Mouse (Mus musculus): ENCODE data around the gene 4930578C19Rik. TPM values are rescaled to one million over a fixed set of nuclear protein-coding genes. Genes with fewer than 3 reads are reported as not detected.

4930578C19Rik gene
- polyA plus RNA-seq (2016; fragmentation: Nextera tagmentation; extraction: Ambion mirVana) = 0.58 and 0.98 TPM in 2 replicates

- Histone ChIP-seq H3K27me3 (no peaks in the 10 kb centered on the region), H3K4me3 (no peak within 1 kb of the TSS), H3K27ac (no peak within 1 kb of the TSS), H3K9ac (no peak within 1 kb of the TSS), H3K4me2 (replicated peaks) (no peak within 1 kb of the TSS), H3K9me3 (no peaks in the 10 kb centered on the region), H3K4me1 (no peaks in the 10 kb centered on the region), H3K36me3 (no peaks in the 10 kb centered on the region)
- no peak for ATAC-seq (ENCODE audit: insufficient number of reproducible peaks, insufficient read depth, low FRiP score, low TSS enrichment)
- WGBS = 78% methylated on average over 8 of the region's 8 CpGs
Observed at GRCm38 (mm10) chrX:18461198-18461601, at the start of gene 4930578C19Rik. TSS of gene 4930578C19Rik (minus strand) at chrX:18461397.

GRCm38 (mm10) chrX:18467690-18468089, 6.5 kb upstream of the 4930578C19Rik start:
- Histone ChIP-seq H3K9me3 (no peaks in the 10 kb centered on the region), H3K4me1 (no peaks in the 10 kb centered on the region), H3K9ac (no peak overlapping the region), H3K36me3 (no peaks in the 10 kb centered on the region), H3K4me2 (replicated peaks) (no peak overlapping the region), H3K27ac (no peak overlapping the region), H3K4me3 (no peak overlapping the region), H3K27me3 (no peaks in the 10 kb centered on the region)
- no peak for ATAC-seq (ENCODE audit: insufficient number of reproducible peaks, insufficient read depth, low FRiP score, low TSS enrichment)
- 55% methylated on average over 1 of the region's 1 CpGs for WGBS

DNA sequence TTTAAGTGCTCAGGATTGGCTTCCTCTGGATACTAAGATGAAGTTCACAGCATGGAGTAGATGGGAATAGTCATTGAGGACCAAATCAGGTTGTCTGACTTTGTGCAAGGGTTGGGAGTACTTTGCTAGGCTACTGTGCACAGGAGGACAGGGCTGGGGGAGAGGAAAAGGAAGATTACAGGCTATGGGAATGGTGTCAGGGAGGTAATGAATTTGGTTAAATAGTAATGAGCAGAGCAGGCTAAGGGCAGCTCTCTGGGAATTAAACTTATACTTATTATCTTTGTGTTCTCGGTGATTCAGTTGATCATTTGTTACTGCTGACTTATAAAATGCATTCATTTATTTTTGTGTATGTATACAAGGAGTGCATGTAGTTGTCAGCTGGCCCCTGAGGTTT, 1.7 kb upstream of the 4930578C19Rik start:
- no peaks in the 10 kb centered on the region for H3K27me3 ChIP-seq
- H3K9ac ChIP-seq = no peak overlapping the region
- WGBS = 82% methylated on average over 1 of the region's 1 CpGs
- no peak for ATAC-seq (ENCODE audit: insufficient number of reproducible peaks, insufficient read depth, low FRiP score, low TSS enrichment)
- H3K4me3 ChIP-seq = no peak overlapping the region
- no peaks in the 10 kb centered on the region for H3K9me3 ChIP-seq
- H3K4me2 ChIP-seq (replicated peaks) = no peak overlapping the region
- H3K36me3 ChIP-seq = no peaks in the 10 kb centered on the region
- no peaks in the 10 kb centered on the region for H3K4me1 ChIP-seq
- no peak overlapping the region for H3K27ac ChIP-seq

GRCm38 (mm10) chrX:18451559-18451958, 9.6 kb downstream of the 4930578C19Rik start:
- H3K27ac ChIP-seq = no peak overlapping the region
- 57% methylated on average over 1 of the region's 1 CpGs for WGBS

GRCm38 (mm10) chrX:18442066-18442465, 19.1 kb downstream of the 4930578C19Rik start:
- Histone ChIP-seq H3K9ac (no peak overlapping the region), H3K27ac (no peak overlapping the region), H3K27me3 (no peaks in the 10 kb centered on the region), H3K4me1 (no peaks in the 10 kb centered on the region), H3K9me3 (no peaks in the 10 kb centered on the region), H3K36me3 (no peaks in the 10 kb centered on the region), H3K4me2 (replicated peaks) (no peak overlapping the region), H3K4me3 (no peak overlapping the region)
- 29% methylated on average over 5 of the region's 5 CpGs for WGBS
- ATAC-seq (ENCODE audit: insufficient number of reproducible peaks, insufficient read depth, low FRiP score, low TSS enrichment) = no peak

More at GRCm38 (mm10) chrX:18451559-18451958, 9.6 kb downstream of the 4930578C19Rik start:
- Histone ChIP-seq H3K4me2 (replicated peaks) (no peak overlapping the region), H3K4me1 (no peaks in the 10 kb centered on the region), H3K36me3 (no peaks in the 10 kb centered on the region), H3K9ac (no peak overlapping the region), H3K9me3 (no peaks in the 10 kb centered on the region), H3K4me3 (no peak overlapping the region), H3K27me3 (no peaks in the 10 kb centered on the region)
- no peak for ATAC-seq (ENCODE audit: insufficient number of reproducible peaks, insufficient read depth, low FRiP score, low TSS enrichment)

DNA sequence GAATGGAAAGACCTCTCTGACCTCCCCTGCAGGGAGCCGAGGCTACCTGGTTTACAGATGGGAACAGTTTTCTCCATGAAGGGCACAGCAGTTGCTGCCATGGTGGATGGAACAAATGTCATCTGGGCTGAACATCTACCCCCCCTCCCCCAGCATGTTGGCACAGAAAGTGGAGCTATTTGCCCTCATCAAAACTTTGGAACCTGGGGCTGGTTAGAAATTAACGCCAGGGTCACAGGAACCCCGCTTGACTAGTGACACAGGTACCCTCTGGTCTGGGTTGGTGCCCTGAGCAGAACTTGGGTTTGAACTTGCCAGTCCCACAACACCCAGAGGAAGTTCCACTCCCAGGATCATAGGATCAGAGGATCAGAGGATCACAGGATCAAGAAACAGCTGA, 35.7 kb downstream of the 4930578C19Rik start:
- WGBS = 87% methylated on average over 3 of the region's 3 CpGs
- no peaks in the 10 kb centered on the region for H3K36me3 ChIP-seq
- H3K27ac ChIP-seq = no peak overlapping the region
- no peaks in the 10 kb centered on the region for H3K27me3 ChIP-seq
- H3K9ac ChIP-seq = no peak overlapping the region
- no peak overlapping the region for H3K4me3 ChIP-seq
- H3K4me1 ChIP-seq = no peaks in the 10 kb centered on the region
- H3K9me3 ChIP-seq = no peaks in the 10 kb centered on the region
- no peak for ATAC-seq (ENCODE audit: insufficient number of reproducible peaks, insufficient read depth, low FRiP score, low TSS enrichment)
- no peak overlapping the region for H3K4me2 ChIP-seq (replicated peaks)

- no peak overlapping the region for H3K27ac ChIP-seq
- WGBS = 94% methylated on average over 4 of the region's 4 CpGs
- no peak overlapping the region for H3K9ac ChIP-seq
- no peak for ATAC-seq (ENCODE audit: insufficient number of reproducible peaks, insufficient read depth, low FRiP score, low TSS enrichment)
- H3K4me3 ChIP-seq = no peak overlapping the region
- H3K27me3 ChIP-seq = no peaks in the 10 kb centered on the region
- no peaks in the 10 kb centered on the region for H3K9me3 ChIP-seq
- no peaks in the 10 kb centered on the region for H3K36me3 ChIP-seq
- no peak overlapping the region for H3K4me2 ChIP-seq (replicated peaks)
- H3K4me1 ChIP-seq = no peaks in the 10 kb centered on the region
Observed at GRCm38 (mm10) chrX:18423206-18423605, 38.0 kb downstream of the 4930578C19Rik start.

GRCm38 (mm10) chrX:18420161-18420784, 40.9 kb downstream of the 4930578C19Rik start:
- no peaks in the 10 kb centered on the region for H3K9me3 ChIP-seq
- no peaks in the 10 kb centered on the region for H3K36me3 ChIP-seq
- no peaks in the 10 kb centered on the region for H3K4me1 ChIP-seq
- WGBS = 86% methylated on average over 4 of the region's 4 CpGs
- H3K9ac ChIP-seq = no peak overlapping the region
- H3K4me2 ChIP-seq (replicated peaks) = no peak overlapping the region
- H3K4me3 ChIP-seq = no peak overlapping the region
- no peak overlapping the region for H3K27ac ChIP-seq
- no peak for ATAC-seq (ENCODE audit: insufficient number of reproducible peaks, insufficient read depth, low FRiP score, low TSS enrichment)
- no peaks in the 10 kb centered on the region for H3K27me3 ChIP-seq

GRCm38 (mm10) chrX:18418977-18419376, 42.2 kb downstream of the 4930578C19Rik start:
- 57% methylated on average over 1 of the region's 1 CpGs for WGBS
- H3K27ac ChIP-seq = no peak overlapping the region

GRCm38 (mm10) chrX:18414560-18414959, 46.6 kb downstream of the 4930578C19Rik start:
- Histone ChIP-seq H3K27ac (no peak overlapping the region), H3K4me2 (replicated peaks) (no peak overlapping the region), H3K4me3 (no peak overlapping the region), H3K9ac (no peak overlapping the region), H3K36me3 (no peaks in the 10 kb centered on the region), H3K9me3 (no peaks in the 10 kb centered on the region), H3K4me1 (no peaks in the 10 kb centered on the region), H3K27me3 (no peaks in the 10 kb centered on the region)
- WGBS = 61% methylated on average over 2 of the region's 2 CpGs
- no peak for ATAC-seq (ENCODE audit: insufficient number of reproducible peaks, insufficient read depth, low FRiP score, low TSS enrichment)

More at GRCm38 (mm10) chrX:18418977-18419376, 42.2 kb downstream of the 4930578C19Rik start:
- no peaks in the 10 kb centered on the region for H3K27me3 ChIP-seq
- ATAC-seq (ENCODE audit: insufficient number of reproducible peaks, insufficient read depth, low FRiP score, low TSS enrichment) = no peak
- H3K9ac ChIP-seq = no peak overlapping the region
- H3K4me1 ChIP-seq = no peaks in the 10 kb centered on the region
- H3K9me3 ChIP-seq = no peaks in the 10 kb centered on the region
- no peaks in the 10 kb centered on the region for H3K36me3 ChIP-seq
- H3K4me3 ChIP-seq = no peak overlapping the region
- no peak overlapping the region for H3K4me2 ChIP-seq (replicated peaks)

- Histone ChIP-seq H3K4me3 (no peak overlapping the region), H3K36me3 (no peaks in the 10 kb centered on the region), H3K27ac (no peak overlapping the region), H3K9ac (no peak overlapping the region), H3K9me3 (no peaks in the 10 kb centered on the region), H3K4me2 (replicated peaks) (no peak overlapping the region), H3K4me1 (no peaks in the 10 kb centered on the region), H3K27me3 (no peaks in the 10 kb centered on the region)
- no peak for ATAC-seq (ENCODE audit: insufficient number of reproducible peaks, insufficient read depth, low FRiP score, low TSS enrichment)
- WGBS = 84% methylated on average over 10 of the region's 10 CpGs
Observed at GRCm38 (mm10) chrX:18411071-18411840, 49.9 kb downstream of the 4930578C19Rik start.

DNA sequence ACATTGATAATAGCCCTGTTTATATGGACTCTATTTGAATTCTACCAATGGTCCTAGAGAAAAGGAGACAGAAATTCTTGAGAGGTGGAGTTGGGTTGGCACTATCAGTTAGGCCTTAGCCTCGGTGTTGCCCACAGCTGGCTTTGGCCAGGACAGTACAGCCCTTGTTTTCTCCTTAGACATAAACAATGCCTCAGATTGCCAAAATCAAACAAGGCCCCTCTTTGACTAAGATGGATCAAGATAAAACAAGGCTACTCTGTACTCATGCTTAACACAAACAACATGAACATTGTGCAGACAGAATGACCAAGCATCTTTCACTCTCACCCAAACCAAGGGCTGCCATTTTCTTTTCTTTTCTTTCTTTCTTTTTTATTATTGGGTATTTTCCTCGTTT, 51.6 kb downstream of the 4930578C19Rik start:
- Histone ChIP-seq H3K4me2 (replicated peaks) (no peak overlapping the region), H3K27ac (no peak overlapping the region), H3K4me1 (no peaks in the 10 kb centered on the region), H3K36me3 (no peaks in the 10 kb centered on the region), H3K4me3 (no peak overlapping the region), H3K9ac (no peak overlapping the region), H3K9me3 (no peaks in the 10 kb centered on the region), H3K27me3 (no peaks in the 10 kb centered on the region)
- 38% methylated on average over 2 of the region's 2 CpGs for WGBS
- ATAC-seq (ENCODE audit: insufficient number of reproducible peaks, insufficient read depth, low FRiP score, low TSS enrichment) = no peak
